Mouse (Mus musculus) large intestine, adult 2 months (tissue): ENCODE measurements around the gene Yjefn3. TPM values are rescaled to one million over a fixed set of nuclear protein-coding genes. Genes with fewer than 3 reads are reported as not detected.
"Not testable (repeated sequence)": the region's sequence is repeated elsewhere in the genome, so short reads cannot be mapped to it uniquely, and the experiment has no call there.

Source experiments
- DNase-seq: peaks from one replicate; pipeline ENCODE4 v3.0.0-alpha.2; 2012; ENCODE audit warnings: low read depth, low spot score
- WGBS: fragments of 180-500 bp; shearing (Covaris S2); methylation state at CpG from one replicate; pipeline ENCODE4 v1.1.7; 2018; 5-methylcytosine and 5-hydroxymethylcytosine counted together
- polyA plus RNA-seq: library from polyadenylated mRNA; depleted of rRNA; stranded (reverse); fragments of >200 nt; gene quantifications from 2 replicates; pipeline ENCODE4 v1.2.3, GENCODE M21; 2012; rRNA removed

Gene Yjefn3
- polyA plus RNA-seq: 1.1 and 1.8 TPM in 2 replicates

DNA sequence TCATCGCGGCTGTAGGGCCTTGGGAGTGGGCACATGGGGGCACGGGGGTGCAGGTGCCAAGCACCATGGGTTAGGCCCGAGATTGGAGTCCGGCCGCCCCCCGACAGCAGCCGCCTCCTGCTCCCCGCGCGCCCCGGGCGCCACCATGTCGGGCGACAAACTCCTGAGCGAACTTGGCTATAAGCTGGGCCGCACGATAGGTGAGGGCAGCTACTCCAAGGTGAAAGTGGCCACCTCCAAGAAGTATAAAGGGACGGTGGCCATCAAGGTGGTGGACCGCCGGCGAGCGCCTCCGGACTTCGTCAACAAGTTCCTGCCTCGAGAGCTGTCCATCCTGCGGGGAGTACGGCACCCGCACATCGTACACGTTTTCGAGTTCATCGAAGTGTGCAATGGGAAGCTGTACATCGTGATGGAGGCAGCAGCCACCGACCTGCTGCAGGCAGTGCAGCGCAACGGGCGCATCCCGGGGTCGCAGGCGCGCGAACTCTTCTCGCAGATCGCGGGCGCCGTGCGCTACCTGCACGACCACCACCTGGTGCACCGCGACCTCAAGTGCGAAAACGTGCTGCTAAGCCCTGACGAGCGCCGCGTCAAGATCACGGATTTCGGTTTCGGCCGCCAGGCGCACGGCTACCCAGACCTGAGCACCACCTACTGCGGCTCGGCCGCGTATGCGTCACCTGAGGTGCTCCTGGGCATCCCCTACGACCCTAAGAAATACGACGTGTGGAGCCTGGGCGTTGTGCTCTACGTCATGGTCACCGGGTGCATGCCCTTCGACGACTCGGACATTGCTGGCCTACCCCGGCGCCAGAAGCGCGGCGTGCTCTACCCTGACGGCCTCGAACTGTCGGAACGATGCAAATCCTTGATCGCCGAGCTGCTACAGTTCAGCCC is at the start of gene Yjefn3, which contains the start of the genes Tssk6 and Ndufa13:
Gene Yjefn3 (minus strand): TSS at position 550 of the 900 bp plus-strand sequence.
Gene Tssk6 (plus strand): TSS at position 22 of the 900 bp plus-strand sequence.
Gene Ndufa13 (minus strand): TSS at position 396 of the 900 bp plus-strand sequence.
- WGBS: 3% methylated on average over 89 of the region's 89 CpGs
- no peak for DNase-seq

DNA sequence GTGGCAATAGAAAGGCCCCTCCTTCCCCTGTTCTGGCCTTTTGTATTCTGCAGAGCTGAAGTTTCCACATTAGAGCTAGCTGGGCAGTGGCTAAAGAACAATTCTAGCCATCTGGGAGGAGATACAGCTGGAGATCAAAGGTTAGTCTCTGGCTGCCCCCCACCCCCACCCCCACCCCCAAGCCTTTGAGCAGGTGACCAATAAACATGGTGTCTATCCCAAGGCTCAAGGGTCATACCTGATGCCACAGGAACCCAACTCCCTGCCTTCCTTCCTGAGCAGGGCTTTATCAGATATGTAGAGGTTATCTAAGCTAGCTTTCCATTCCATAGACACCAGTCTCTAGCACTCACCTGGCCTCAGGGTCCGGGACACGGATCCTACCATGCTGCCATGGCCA is 47.8 kb upstream of the Yjefn3 start:
- WGBS: 90% methylated on average over 2 of the region's 2 CpGs
- DNase-seq: no peak

DNA sequence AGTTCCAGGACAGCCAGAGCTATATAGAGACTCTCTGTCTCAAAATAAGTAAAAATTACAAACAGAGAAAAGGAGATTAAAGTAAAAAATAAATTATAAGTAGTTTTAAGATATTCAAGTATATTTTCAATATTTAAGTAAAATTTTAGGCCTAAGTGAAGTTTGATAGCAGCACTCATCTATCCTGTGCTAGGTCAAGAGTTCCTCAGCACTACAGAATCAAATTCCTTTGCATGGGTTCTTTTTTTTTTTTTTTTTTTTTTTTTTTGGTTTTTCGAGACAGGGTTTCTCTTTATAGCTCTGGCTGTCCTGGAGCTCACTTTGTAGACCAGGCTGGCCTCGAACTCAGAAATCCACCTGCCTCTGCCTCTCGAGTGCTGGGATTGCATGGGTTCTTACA is 40.0 kb upstream of the Yjefn3 start:
- not testable (repeated sequence) for DNase-seq
- WGBS: 74% methylated on average over 3 of the region's 3 CpGs

GRCm38 (mm10) chr8:69940386-69940785 is 37.9 kb upstream of the Yjefn3 start:
- WGBS: 85% methylated on average over 2 of the region's 2 CpGs
- no peak for DNase-seq

GRCm38 (mm10) chr8:69939633-69940032 is 37.1 kb upstream of the Yjefn3 start:
- WGBS: 39% methylated on average over 3 of the region's 3 CpGs
- no peak for DNase-seq

DNA sequence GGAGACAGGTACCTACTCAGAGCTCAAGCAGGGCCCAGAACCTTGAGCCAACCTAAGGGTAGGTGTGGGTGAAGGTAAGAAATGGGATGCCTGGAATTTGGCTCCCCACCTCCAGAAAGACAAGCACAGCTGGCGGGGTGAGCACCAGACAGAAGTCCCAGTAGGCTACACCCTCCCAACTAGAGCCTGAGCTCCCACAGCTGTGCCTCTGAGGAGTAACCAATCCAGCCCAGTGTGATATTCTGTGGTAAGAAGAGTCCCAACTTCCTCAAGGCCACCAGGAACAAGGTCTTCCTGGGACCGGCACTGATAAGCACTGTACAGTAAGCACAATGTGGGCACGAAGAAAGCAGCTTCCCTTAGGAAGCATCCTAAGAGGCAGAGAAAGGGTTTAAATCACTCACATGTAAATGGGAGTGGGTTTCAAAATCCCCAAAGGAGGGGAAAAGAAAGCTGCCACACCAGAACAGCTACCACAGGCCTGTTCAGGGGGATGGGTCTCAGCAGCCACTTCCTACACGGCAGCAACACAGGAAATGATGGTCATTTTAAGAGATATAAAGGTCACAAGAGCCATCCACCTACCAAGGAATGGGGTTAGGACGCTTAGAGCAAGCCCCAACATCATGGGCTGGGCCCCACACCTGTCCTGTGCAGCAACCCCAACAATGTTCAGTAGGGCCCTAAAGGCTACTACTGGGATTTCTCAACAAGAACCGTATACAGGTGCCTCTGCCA is 35.9 kb upstream of the Yjefn3 start:
- DNase-seq: no peak
- 66% methylated on average over 6 of the region's 6 CpGs for WGBS

DNA sequence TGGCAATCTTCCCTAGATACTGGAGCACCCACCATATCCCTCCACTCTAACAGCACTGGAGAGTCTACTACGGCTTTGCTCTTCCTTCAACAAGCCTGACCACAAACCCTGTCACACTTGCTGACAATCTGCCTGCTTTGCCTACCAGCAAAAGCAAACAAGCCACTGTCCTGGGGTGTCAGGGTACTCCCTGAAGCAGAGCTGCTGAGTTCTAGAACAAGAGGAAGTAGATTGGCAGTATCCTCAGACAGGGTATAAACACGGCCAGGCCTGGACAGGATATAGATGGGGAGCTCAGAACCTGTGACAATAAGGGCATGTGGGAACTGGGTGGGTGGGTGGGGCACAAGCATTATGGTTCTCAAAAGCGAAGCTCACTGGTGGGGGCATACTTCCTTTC is 35.0 kb upstream of the Yjefn3 start:
- WGBS: 71% methylated on average over 3 of the region's 3 CpGs
- no peak for DNase-seq

- WGBS: 55% methylated on average over 7 of the region's 7 CpGs
- no peak for DNase-seq
These were observed 33.7 kb upstream of the Yjefn3 start for GRCm38 (mm10) chr8:69936050-69936794.

- no peak for DNase-seq
- WGBS: 87% methylated on average over 3 of the region's 3 CpGs
These were observed 32.9 kb upstream of the Yjefn3 start for GRCm38 (mm10) chr8:69935431-69935830.

DNA sequence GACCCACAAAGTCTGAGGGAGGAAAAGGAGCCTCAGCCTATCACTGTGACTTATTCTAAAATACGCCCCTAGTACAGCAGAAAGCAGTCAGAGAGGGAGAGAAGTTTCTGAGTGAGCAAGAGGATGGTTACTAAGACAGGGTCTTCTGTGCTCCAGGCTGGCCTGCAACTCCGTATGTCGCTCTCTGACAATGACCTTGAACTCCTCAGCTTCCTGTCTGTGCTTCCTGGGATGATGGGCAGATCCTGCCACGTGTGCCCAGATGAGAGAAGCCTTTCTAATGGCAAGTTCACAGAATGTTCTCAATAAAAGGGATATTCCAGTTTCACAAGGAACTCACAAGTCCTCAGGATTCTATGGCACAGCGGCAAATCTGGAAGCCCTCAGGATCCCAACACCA is 32.1 kb upstream of the Yjefn3 start:
- DNase-seq: no peak

GRCm38 (mm10) chr8:69933811-69934210 is 31.3 kb upstream of the Yjefn3 start:
- DNase-seq: no peak
- 55% methylated on average over 2 of the region's 2 CpGs for WGBS

More for the DNA sequence above, 32.1 kb upstream of the Yjefn3 start:
- WGBS: 81% methylated on average over 5 of the region's 5 CpGs

- DNase-seq: no peak
These were observed 24.4 kb upstream of the Yjefn3 start for GRCm38 (mm10) chr8:69926901-69927300.

DNA sequence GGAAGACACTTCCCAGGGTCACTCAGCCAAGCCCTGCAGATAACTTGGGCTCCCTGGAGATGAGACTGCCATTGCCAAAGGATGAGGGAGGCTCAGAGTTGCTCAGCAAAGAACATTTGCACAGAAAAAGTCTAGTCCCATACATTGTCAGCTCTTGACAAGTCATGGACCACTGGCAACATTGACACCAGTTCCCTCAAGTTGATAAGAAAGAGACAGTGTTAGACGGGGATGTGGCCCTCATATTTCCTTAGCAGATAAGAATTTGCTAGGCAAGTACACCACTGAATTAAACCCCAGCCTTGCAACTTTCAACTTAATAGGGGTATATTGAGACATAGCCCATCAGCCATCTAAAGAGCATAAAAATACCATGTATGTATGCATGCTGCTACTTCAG is 21.5 kb upstream of the Yjefn3 start:
- 88% methylated on average over 1 of the region's 1 CpGs for WGBS

DNA sequence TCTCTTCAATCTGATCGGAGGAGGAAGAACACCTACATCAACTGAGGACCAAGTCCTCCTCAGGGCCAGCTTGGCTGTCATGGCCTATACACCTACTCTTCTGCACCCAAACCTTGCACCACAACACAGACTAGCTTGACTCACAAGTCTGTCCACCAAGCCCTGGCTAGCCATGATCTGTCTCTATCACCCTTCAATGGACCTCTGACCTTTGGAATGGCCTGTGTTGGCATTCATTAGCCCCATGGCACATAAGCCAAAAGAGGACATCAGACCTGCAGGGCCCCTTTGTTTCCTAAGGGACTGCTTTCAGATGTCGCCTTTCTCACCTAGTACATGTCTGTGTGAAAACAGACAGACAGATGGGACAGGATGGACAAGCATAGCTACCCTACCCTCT is 18.6 kb upstream of the Yjefn3 start:
- DNase-seq: no peak
- WGBS: 75% methylated on average over 2 of the region's 2 CpGs

More for the DNA sequence above, 21.5 kb upstream of the Yjefn3 start:
- DNase-seq: no peak

DNA sequence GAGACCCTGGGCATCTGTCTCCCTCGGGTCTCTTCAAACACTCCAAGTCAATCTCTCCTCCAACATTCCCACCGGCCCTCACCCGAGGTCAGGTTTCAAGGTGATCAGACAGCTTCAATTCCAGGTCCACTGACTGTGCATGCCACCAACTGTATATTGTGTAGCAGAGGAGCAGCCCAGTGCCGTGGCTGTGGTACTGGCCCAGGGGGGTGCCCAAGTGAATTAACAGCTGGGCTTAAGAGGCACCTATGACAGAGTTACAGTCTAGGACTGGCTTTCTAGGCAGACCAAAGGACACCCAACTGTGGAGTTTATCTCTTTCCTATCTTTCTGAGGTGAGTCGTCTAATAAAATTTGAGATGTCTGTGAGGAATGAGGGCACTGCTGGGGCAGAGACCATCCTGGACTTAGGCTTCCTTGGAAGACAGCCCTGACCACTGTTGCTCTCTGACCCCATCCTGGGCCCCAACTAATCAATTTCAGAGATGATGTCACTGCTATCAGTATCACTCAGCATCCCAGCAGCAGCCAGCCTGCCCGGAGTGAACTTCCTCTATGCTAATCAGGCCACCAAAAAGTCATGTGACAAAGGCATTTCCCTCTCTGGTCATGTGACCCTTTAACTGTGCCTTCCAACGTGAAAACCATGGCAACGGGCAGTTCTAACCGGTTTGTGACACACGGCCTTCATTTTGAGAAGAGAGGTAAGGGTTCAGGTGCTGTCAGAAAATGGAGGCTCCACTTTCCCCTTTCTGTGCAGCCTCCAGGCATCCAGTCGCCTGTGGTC is 17.6 kb upstream of the Yjefn3 start:
- WGBS: 36% methylated on average over 11 of the region's 11 CpGs
- no peak for DNase-seq

GRCm38 (mm10) chr8:69919010-69919409 is 16.5 kb upstream of the Yjefn3 start:
- 57% methylated on average over 1 of the region's 1 CpGs for WGBS
- DNase-seq: peak; percentile 63

GRCm38 (mm10) chr8:69918506-69918905 is 16.0 kb upstream of the Yjefn3 start:
- no peak for DNase-seq

- DNase-seq: no peak
- WGBS: 71% methylated on average over 5 of the region's 5 CpGs
These were observed 13.2 kb upstream of the Yjefn3 start for GRCm38 (mm10) chr8:69915748-69916147.

- no peak for DNase-seq
- 83% methylated on average over 4 of the region's 4 CpGs for WGBS
These were observed 12.0 kb upstream of the Yjefn3 start for GRCm38 (mm10) chr8:69914526-69914925.
